Mouse (Mus musculus) liver, embryonic 16.5 days (tissue): ENCODE measurements around the gene Ncor2. TPM values are rescaled to one million over a fixed set of nuclear protein-coding genes. Genes with fewer than 3 reads are reported as not detected.

Experiments used
- ATAC-seq: fragments of 200-750 bp; cut with Nextera tagmentation; 2 replicates; pipeline ENCODE4 v1.8.0; 2017; ENCODE audit warnings: low read depth, mild to moderate bottlenecking, moderate number of reproducible peaks, moderate library complexity
- H3K27ac ChIP-seq: fragments of 300-500 bp; sonication (generic); 2 replicates; pipeline ENCODE4 v1.5.1; 2014; ENCODE audit warnings: mild to moderate bottlenecking, low read length
- H3K27me3 ChIP-seq: fragments of 300-500 bp; sonication (generic); 2 replicates; pipeline ENCODE4 v1.6.1; 2014; ENCODE audit warnings: low read depth, low read length, mixed read lengths; ENCODE audit not compliant: control insufficient read depth, insufficient read depth
- H3K36me3 ChIP-seq: fragments of 300-500 bp; sonication (generic); 2 replicates; pipeline ENCODE4 v1.6.1; 2014; ENCODE audit warnings: mild to moderate bottlenecking; ENCODE audit not compliant: control insufficient read depth, insufficient read depth
- H3K4me1 ChIP-seq: fragments of 300-500 bp; sonication (generic); 2 replicates; pipeline ENCODE4 v1.6.1; 2014; ENCODE audit warnings: low read depth, low read length, mixed read lengths; ENCODE audit not compliant: control insufficient read depth
- H3K4me2 ChIP-seq: fragments of 300-500 bp; sonication (generic); 2 replicates; pipeline ENCODE4 v1.6.1; 2014; ENCODE audit warnings: low read depth, low read length, mixed read lengths
- H3K4me3 ChIP-seq: fragments of 300-500 bp; sonication (generic); 2 replicates; pipeline ENCODE4 v1.5.1; 2014; ENCODE audit warnings: low read depth, mild to moderate bottlenecking, low read length
- H3K9ac ChIP-seq: fragments of 300-500 bp; sonication (generic); 2 replicates; pipeline ENCODE4 v1.6.1; 2014; ENCODE audit warnings: low read depth, low read length
- H3K9me3 ChIP-seq: fragments of 300-500 bp; sonication (generic); replicated peaks from 2 replicates; pipeline ENCODE4 v1.6.1; 2016; ENCODE audit warnings: low read length; ENCODE audit not compliant: control insufficient read depth
- WGBS: fragments of 180-500 bp; shearing (Covaris S2); extraction: QIAGEN DNeasy Blood & Tissue Kit; methylation state at CpG from one replicate; pipeline ENCODE4 v1.1.7; 2014; ENCODE audit not compliant: insufficient replicate concordance; 5-methylcytosine and 5-hydroxymethylcytosine counted together
- polyA plus RNA-seq: library from polyadenylated mRNA; unstranded; fragments of >200 nt; fragmentation: Nextera tagmentation; extraction: Ambion mirVana; gene quantifications from 2 replicates; pipeline ENCODE4 v1.2.1, GENCODE M21; 2015

The Ncor2 gene
- polyA plus RNA-seq, 1 experiment from 2014 or later = 4.2 TPM

DNA sequence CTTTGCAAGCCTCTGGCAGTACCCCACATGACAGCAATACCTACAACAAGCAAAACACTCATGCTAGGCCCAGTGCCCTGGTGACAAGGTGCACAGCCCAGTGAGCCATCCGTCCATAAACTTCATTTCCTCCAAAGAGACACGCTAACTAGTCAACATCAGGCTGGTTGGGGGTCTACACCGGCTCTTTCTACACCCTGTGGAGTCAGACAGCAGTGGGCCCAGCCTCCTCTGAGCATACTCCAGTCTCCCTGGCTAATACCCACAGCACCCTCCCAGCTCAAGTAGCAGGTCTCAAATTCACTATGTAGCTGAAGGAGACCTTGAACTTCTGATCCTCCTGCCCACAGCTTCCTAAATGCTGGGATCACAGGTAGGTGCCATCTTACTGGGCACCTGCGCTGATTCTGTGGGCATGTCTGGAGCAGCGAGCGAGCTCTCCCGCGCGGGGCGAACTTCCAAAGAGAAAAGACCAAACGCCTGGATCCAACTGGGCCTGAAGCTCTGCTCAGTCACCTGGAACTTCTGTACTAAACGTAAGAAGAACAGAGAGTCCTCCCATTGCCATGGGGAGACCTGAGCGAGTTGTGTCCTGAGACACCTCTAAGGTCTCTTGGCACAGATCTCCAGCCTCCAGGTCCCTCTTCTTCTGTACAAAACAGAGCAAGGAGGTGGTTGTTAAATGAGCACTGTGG, 46.3 kb downstream of the Ncor2 start:
- Histone ChIP-seq H3K4me3 (no peak overlapping the region), H3K27me3 (no peaks in the 10 kb centered on the region), H3K4me1 (peaks cover 14% of the 10 kb centered on the region), H3K4me2 (no peak overlapping the region), H3K9me3 (no peaks in the 10 kb centered on the region), H3K27ac (no peak overlapping the region), H3K9ac (no peak overlapping the region), H3K36me3 (no peaks in the 10 kb centered on the region)
- ATAC-seq = no peak
- whole genome bisulfite sequencing = 81% methylated on average over 13 of the region's 13 CpGs

DNA sequence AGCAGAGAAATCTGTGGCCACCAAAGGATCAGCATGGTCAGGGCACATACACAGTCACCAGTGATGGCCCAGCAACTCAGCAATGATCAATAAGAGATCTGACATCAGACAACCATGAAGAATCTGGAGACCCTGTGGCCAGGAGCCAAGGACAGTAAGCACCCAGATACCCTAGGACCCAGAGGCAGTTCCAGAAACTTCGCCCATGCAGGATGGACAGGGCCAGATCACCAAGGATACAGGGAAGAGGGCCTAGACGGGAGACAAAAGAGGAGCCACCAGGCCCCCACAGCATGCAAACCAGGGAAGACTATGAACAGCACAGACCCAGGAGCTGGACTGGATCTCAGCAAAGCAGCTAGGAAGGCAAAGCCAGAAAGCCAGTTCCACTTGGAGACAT, 47.0 kb downstream of the Ncor2 start:
- Histone ChIP-seq H3K4me1 (peaks cover 8% of the 10 kb centered on the region), H3K4me3 (no peak overlapping the region), H3K27me3 (no peaks in the 10 kb centered on the region), H3K9ac (no peak overlapping the region), H3K4me2 (no peak overlapping the region), H3K27ac (no peak overlapping the region), H3K36me3 (no peaks in the 10 kb centered on the region), H3K9me3 (no peaks in the 10 kb centered on the region)
- WGBS = 66% methylated on average over 2 of the region's 2 CpGs
- no peak for ATAC-seq

DNA sequence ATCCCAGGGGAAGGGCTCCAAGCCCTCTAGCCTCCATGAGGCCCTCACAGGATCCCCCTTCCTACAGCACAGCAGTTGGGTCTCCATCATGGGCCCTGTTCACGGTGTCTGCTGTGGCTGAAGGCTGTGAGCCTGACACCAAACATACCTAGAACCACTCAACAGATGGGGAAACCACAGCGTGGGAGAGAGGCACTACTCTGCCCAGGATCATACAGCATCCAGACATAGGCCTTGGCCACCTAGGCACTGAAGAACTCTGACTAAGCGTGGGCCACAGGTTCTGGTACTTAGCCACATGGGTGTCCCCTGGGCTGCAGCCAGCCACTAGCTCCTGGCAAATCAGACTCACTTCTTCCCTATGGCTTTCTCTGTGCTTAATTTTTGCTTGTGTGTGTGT, 48.6 kb downstream of the Ncor2 start:
- H3K9me3 ChIP-seq = no peaks in the 10 kb centered on the region
- ATAC-seq = no peak
- WGBS = 55% methylated on average over 3 of the region's 3 CpGs
- H3K4me1 ChIP-seq = peaks cover 8% of the 10 kb centered on the region
- H3K27me3 ChIP-seq = no peaks in the 10 kb centered on the region
- H3K36me3 ChIP-seq = no peaks in the 10 kb centered on the region
- H3K4me3 ChIP-seq = no peak overlapping the region
- H3K4me2 ChIP-seq = no peak overlapping the region
- no peak overlapping the region for H3K27ac ChIP-seq
- no peak overlapping the region for H3K9ac ChIP-seq

DNA sequence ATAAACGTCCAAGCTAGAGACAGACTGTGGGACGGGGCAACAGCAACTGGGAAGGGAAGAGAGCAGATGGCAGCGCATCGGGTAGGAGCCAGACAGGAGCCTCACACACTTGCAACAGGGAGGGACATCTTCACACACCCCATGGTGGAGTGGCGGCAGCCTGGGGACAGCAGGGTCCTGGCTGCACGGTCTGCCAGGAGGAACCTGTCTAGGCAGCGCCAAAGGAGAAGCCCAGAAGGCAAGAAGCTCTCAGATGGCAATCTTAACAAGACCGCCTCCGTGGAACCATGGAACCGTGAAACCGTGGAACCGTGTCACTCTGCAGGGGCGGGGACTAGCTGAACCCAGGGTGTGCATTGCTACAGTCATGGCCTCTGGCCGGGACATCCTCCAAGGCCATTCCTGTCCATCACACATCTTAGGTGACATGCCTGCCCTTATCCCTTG, 50.1 kb downstream of the Ncor2 start:
- no peak overlapping the region for H3K9ac ChIP-seq
- no peak overlapping the region for H3K4me2 ChIP-seq
- H3K27ac ChIP-seq = no peak overlapping the region
- no peaks in the 10 kb centered on the region for H3K9me3 ChIP-seq
- ATAC-seq = no peak
- whole genome bisulfite sequencing = 58% methylated on average over 14 of the region's 14 CpGs
- no peak overlapping the region for H3K4me3 ChIP-seq
- H3K36me3 ChIP-seq = no peaks in the 10 kb centered on the region; the same call in 1 of the 2 replicates
- H3K4me1 ChIP-seq = no peaks in the 10 kb centered on the region; the same call in 1 of the 2 replicates
- no peaks in the 10 kb centered on the region for H3K27me3 ChIP-seq

DNA sequence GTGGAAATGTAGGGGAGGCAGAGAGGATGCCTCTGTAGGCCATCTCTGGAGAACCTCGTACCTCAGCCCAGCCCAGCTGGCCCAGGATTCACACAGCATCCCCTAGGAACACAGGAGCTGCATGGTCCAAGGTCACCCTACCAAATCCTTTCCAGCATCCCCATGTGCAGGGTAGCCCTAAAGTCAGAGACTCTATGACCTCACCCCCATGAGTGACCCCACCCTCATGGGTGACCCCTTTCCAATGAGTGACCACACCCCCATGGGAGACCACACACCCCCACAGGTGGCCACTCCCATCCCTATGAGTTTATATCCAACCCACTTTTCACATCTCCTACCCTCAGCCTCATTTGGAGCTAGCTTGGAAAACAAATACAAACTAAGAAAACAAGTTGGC, 51.1 kb downstream of the Ncor2 start:
- Histone ChIP-seq H3K4me1 (no peaks in the 10 kb centered on the region; the same call in none of the 2 replicates), H3K9me3 (no peaks in the 10 kb centered on the region), H3K27ac (no peak overlapping the region), H3K36me3 (no peaks in the 10 kb centered on the region; the same call in 1 of the 2 replicates), H3K27me3 (no peaks in the 10 kb centered on the region), H3K9ac (no peak overlapping the region), H3K4me3 (no peak overlapping the region), H3K4me2 (no peak overlapping the region)
- no peak for ATAC-seq
- WGBS = 48% methylated on average over 1 of the region's 1 CpGs

DNA sequence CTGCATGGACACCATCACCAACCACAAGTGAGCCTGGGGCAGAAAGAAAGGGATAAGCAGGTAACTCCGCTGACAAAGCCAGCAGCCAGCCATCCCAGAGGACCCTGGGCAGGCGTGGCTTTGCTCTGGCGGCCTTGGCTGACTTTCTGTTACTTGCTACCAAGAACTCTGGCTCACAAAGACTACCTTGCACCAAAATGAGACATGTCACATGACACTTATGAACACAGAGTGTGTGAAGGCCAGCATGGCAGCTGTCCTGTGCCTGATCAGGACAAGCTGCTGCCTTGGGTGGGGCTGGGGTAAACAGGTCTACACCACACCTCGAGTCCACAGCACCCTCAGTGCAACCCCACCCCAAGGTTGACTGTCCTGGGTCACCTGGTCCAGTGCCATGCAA, 51.6 kb downstream of the Ncor2 start:
- Histone ChIP-seq H3K27me3 (no peaks in the 10 kb centered on the region), H3K9ac (no peak overlapping the region), H3K9me3 (no peaks in the 10 kb centered on the region), H3K4me3 (no peak overlapping the region), H3K36me3 (no peaks in the 10 kb centered on the region; the same call in 1 of the 2 replicates), H3K4me2 (no peak overlapping the region), H3K27ac (no peak overlapping the region), H3K4me1 (no peaks in the 10 kb centered on the region; the same call in none of the 2 replicates)
- WGBS = 66% methylated on average over 4 of the region's 4 CpGs
- ATAC-seq = no peak

DNA sequence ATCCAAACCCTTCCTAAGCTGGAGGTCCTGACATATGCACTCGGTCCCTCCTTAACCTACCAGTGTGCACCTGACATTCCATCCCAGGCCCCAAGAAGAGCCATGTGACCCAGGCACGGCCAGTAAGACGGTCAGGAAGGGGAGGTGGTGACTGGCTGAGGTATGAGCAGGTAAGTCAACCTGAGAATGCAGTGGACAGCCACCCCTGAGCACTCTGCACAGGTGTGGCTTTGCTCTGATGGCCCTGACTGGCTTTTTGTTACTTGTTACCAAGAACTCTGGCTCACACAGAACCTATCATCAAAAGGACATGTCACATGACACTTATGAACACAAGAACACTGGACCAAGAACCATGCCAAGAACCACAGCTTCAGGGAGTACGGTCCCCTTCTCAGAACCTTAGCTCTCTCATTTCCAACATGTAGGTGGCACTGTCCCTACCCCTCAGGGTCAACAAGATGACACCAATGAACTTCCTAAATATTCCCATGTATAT, 53.0 kb downstream of the Ncor2 start:
- H3K4me2 ChIP-seq = no peak overlapping the region
- H3K27ac ChIP-seq = no peak overlapping the region
- no peaks in the 10 kb centered on the region; the same call in none of the 2 replicates for H3K4me1 ChIP-seq
- H3K27me3 ChIP-seq = no peaks in the 10 kb centered on the region
- no peaks in the 10 kb centered on the region; the same call in 1 of the 2 replicates for H3K36me3 ChIP-seq
- H3K4me3 ChIP-seq = no peak overlapping the region
- ATAC-seq = no peak
- H3K9ac ChIP-seq = no peak overlapping the region
- H3K9me3 ChIP-seq = no peaks in the 10 kb centered on the region
- WGBS = 69% methylated on average over 4 of the region's 4 CpGs

DNA sequence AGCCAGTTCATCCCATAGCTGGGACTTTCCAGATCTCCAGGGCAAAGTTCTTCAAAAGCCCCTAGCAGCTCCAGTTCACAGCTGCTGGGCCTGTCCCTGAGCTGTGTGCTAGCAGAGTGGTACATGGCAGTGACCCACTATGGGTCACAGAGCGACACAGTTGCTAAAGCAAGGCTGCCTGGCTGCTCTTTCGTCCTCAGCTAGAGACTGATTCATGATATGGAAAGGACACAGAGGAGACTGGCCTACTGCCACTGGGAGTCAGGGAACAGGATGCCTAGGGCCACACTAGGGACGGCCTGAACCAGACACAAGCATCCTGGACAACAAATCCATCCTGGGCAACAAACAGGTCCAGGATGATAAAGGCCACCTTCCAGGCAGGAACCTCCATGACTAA, 53.8 kb downstream of the Ncor2 start:
- no peaks in the 10 kb centered on the region for H3K27me3 ChIP-seq
- H3K9me3 ChIP-seq = no peaks in the 10 kb centered on the region
- H3K4me2 ChIP-seq = no peak overlapping the region
- ATAC-seq = no peak
- H3K27ac ChIP-seq = no peak overlapping the region
- H3K36me3 ChIP-seq = no peaks in the 10 kb centered on the region; the same call in 1 of the 2 replicates
- WGBS = 69% methylated on average over 3 of the region's 3 CpGs
- no peak overlapping the region for H3K9ac ChIP-seq
- no peaks in the 10 kb centered on the region; the same call in none of the 2 replicates for H3K4me1 ChIP-seq
- no peak overlapping the region for H3K4me3 ChIP-seq

DNA sequence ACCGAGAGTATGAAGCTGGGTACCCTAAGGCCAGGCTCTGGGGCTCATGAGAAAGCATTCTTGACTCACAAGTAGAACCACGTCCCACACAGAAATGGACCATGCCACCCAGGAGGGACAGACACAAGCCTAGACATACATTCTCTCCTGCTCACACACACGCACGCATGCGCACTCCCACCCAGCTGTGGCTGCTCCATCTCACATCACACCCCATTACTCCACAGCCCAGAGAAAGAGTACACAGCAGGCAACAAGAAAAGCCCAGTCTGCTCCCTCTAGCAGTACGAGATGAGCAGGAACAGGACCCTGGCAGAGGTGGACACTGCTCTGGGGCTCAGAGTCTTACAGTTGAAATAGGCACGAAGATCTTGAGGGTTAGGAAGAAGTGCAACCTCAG, 55.0 kb downstream of the Ncor2 start:
- ATAC-seq = no peak
- no peaks in the 10 kb centered on the region; the same call in 1 of the 2 replicates for H3K4me1 ChIP-seq
- no peak overlapping the region for H3K9ac ChIP-seq
- WGBS = 65% methylated on average over 7 of the region's 7 CpGs
- H3K4me3 ChIP-seq = no peak overlapping the region
- no peaks in the 10 kb centered on the region for H3K27me3 ChIP-seq
- H3K9me3 ChIP-seq = no peaks in the 10 kb centered on the region
- H3K27ac ChIP-seq = no peak overlapping the region
- no peak overlapping the region for H3K4me2 ChIP-seq
- no peaks in the 10 kb centered on the region; the same call in 1 of the 2 replicates for H3K36me3 ChIP-seq
